Mouse (Mus musculus) erythroblast, adult 5-6 weeks (primary cell): Measurements from ENCODE around the gene Gjb4. TPM values are rescaled to one million over a fixed set of nuclear protein-coding genes. Genes with fewer than 3 reads are reported as not detected.
A peak's percentile ranks its signal among the peaks of the same experiment; 100 is the strongest.

Experiments used
- ATAC-seq: replicated peaks from 2 replicates; pipeline ENCODE4 v1.8.0; 2016; ENCODE audit warnings: moderate number of reproducible peaks, mild to moderate bottlenecking, moderate TSS enrichment, inconsistent platforms; ENCODE audit not compliant: poor library complexity, low FRiP score, severe bottlenecking
- total RNA-seq, 2 experiments: library from RNA; stranded (forward) in 1 of 2; stranded (reverse) in 1 of 2; fragments of 150-400 nt in 1 of 2; fragments of 200-764, 138-1000 nt in 1 of 2; gene quantifications; 2 replicates each; pipeline versions ENCODE4 v1.2.3 to v1.2.4; 2015 to 2017; ENCODE audit warnings: low replicate concordance in 2 of 2

Gene Gjb4
- total RNA-seq, 2 experiments from 2014 or later: not detected

- ATAC-seq: no peak
Observed at GRCm38 (mm10) chr4:127354506-127355485, 915 bp upstream of the Gjb4 start.

GRCm38 (mm10) chr4:127352594-127352993 lies 1.3 kb downstream of the Gjb4 start:
- ATAC-seq: no peak

- ATAC-seq: no peak
Observed at GRCm38 (mm10) chr4:127349560-127350300, 4.2 kb downstream of the Gjb4 start.

GRCm38 (mm10) chr4:127345000-127345399 lies 8.9 kb downstream of the Gjb4 start:
- ATAC-seq: no peak

- no peak for ATAC-seq
Observed at GRCm38 (mm10) chr4:127341372-127341771, 12.5 kb downstream of the Gjb4 start.

GRCm38 (mm10) chr4:127337668-127338067 lies 16.2 kb downstream of the Gjb4 start:
- ATAC-seq: no peak

- ATAC-seq: no peak
Observed at GRCm38 (mm10) chr4:127334870-127335504, 18.9 kb downstream of the Gjb4 start.

- no peak for ATAC-seq
Observed at GRCm38 (mm10) chr4:127331171-127331570, 22.7 kb downstream of the Gjb4 start.

GRCm38 (mm10) chr4:127330181-127331100 lies 23.4 kb downstream of the Gjb4 start, which contains the start of gene Gjb3:
Gene Gjb3 (minus strand): TSS chr4:127330844.
- ATAC-seq: no peak

GRCm38 (mm10) chr4:127329751-127330150 lies 24.1 kb downstream of the Gjb4 start:
- no peak for ATAC-seq

- ATAC-seq: no peak
Observed at GRCm38 (mm10) chr4:127329046-127329445, 24.8 kb downstream of the Gjb4 start.

- no peak for ATAC-seq
Observed at GRCm38 (mm10) chr4:127328378-127328777, 25.5 kb downstream of the Gjb4 start.

GRCm38 (mm10) chr4:127327749-127328148 lies 26.1 kb downstream of the Gjb4 start:
- no peak for ATAC-seq

- ATAC-seq: no peak
Observed at GRCm38 (mm10) chr4:127327258-127327657, 26.6 kb downstream of the Gjb4 start.

- no peak for ATAC-seq
Observed at GRCm38 (mm10) chr4:127325276-127325675, 28.6 kb downstream of the Gjb4 start.

- ATAC-seq: peak; percentile 66
Observed at GRCm38 (mm10) chr4:127324759-127325158, 29.1 kb downstream of the Gjb4 start.

GRCm38 (mm10) chr4:127324296-127324695 lies 29.6 kb downstream of the Gjb4 start:
- no peak for ATAC-seq

GRCm38 (mm10) chr4:127323651-127324050 lies 30.2 kb downstream of the Gjb4 start:
- ATAC-seq: no peak

- ATAC-seq: peak; percentile 77
Observed at GRCm38 (mm10) chr4:127319613-127320012, 34.3 kb downstream of the Gjb4 start.
